Mouse (Mus musculus) stomach, embryonic 16.5 days (tissue): ENCODE results near the gene Syngap1. TPM values are rescaled to one million over a fixed set of nuclear protein-coding genes. Genes with fewer than 3 reads are reported as not detected.
A peak's percentile ranks its signal among the peaks of the same experiment; 100 is the strongest.

Experiments used
- ATAC-seq: fragments of 200-750 bp; cut with Nextera tagmentation; 2 replicates; pipeline ENCODE4 v1.8.0; 2017; ENCODE audit warnings: moderate number of reproducible peaks, moderate TSS enrichment; ENCODE audit not compliant: insufficient read depth, low FRiP score
- H3K27ac ChIP-seq: fragments of 300-500 bp; sonication (generic); 2 replicates; pipeline ENCODE4 v1.5.1; 2014; ENCODE audit warnings: low read length
- H3K27me3 ChIP-seq: fragments of 300-500 bp; sonication (generic); 2 replicates; pipeline ENCODE4 v1.6.1; 2014; ENCODE audit warnings: low read length, control low read depth, mixed read lengths; ENCODE audit not compliant: control insufficient read depth, insufficient read depth
- H3K36me3 ChIP-seq: fragments of 300-500 bp; sonication (generic); 2 replicates; pipeline ENCODE4 v1.6.1; 2014; ENCODE audit warnings: low read length; ENCODE audit not compliant: control insufficient read depth, insufficient read depth
- H3K4me1 ChIP-seq: fragments of 300-500 bp; sonication (generic); 2 replicates; pipeline ENCODE4 v1.6.1; 2014; ENCODE audit warnings: low read length, control low read depth, mixed read lengths; ENCODE audit not compliant: control insufficient read depth, insufficient read depth
- H3K4me2 ChIP-seq: fragments of 300-500 bp; sonication (generic); 2 replicates; pipeline ENCODE4 v1.6.1; 2014; ENCODE audit warnings: low read depth, low read length, mixed read lengths
- H3K4me3 ChIP-seq: fragments of 300-500 bp; sonication (generic); replicated peaks from 2 replicates; pipeline ENCODE4 v1.5.1; 2014; ENCODE audit warnings: mild to moderate bottlenecking, low read length
- H3K9ac ChIP-seq: fragments of 300-500 bp; sonication (generic); 2 replicates; pipeline ENCODE4 v1.6.1; 2014; ENCODE audit warnings: low read length
- H3K9me3 ChIP-seq: fragments of 300-500 bp; sonication (generic); replicated peaks from 2 replicates; pipeline ENCODE4 v1.6.1; 2016; ENCODE audit warnings: low read length, control low read depth; ENCODE audit not compliant: control insufficient read depth
- WGBS: fragments of 180-500 bp; shearing (Covaris S2); extraction: QIAGEN DNeasy Blood & Tissue Kit; methylation state at CpG from one replicate; pipeline ENCODE4 v1.1.7; 2014; 5-methylcytosine and 5-hydroxymethylcytosine counted together
- polyA plus RNA-seq: library from polyadenylated mRNA; unstranded; fragments of >200 nt; fragmentation: Nextera tagmentation; extraction: Ambion mirVana; gene quantifications from 2 replicates; pipeline ENCODE4 v1.2.1, GENCODE M21; 2015

The Syngap1 gene
- polyA plus RNA-seq, 1 experiment from 2014 or later, result 1.6 TPM

DNA sequence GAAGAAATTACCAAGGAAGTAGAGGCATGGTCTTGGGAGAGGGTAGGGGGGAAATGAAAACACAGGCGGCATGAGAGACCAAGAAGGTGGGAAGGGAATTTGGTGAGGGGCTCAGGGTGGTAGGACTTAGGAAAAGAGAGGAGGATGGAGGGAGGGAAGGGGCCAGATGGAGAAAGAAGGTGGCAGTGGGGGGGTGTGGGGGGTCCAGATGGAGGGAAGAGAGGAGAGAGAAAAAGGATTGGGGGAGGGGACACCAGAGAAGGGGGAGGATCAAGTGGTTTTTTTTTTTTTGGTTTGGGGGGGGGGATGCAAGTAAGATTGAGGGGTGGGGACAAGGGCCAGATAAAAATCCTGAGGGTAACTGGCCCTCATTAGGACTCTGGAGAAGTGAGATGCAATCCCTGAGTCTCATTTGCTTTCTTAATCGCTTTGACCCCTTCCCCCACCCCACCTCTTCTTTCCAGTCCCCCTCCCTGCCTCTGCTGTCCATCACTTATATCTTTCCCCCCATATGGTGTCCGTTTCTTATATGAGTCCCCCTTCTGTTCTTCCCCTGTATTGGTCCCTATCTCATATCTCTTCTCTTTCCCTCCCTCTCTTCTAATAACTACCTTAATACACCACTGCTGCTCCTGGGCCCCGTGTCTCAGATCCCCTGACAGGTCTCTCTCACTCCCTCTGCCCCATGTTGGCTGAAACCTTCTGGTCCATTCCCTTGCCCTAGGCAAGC, 953 bp downstream of the Syngap1 start:
- H3K4me2 ChIP-seq, result peak overlapping the region; percentile 58
- no peaks in the 10 kb centered on the region for H3K36me3 ChIP-seq
- H3K27me3 ChIP-seq, result no peaks in the 10 kb centered on the region
- peak overlapping the region; percentile 78 for H3K9ac ChIP-seq
- peak overlapping the region; percentile 62; the same call in 1 of the 2 replicates for H3K27ac ChIP-seq
- ATAC-seq, result no peak
- peaks cover 39% of the 10 kb centered on the region for H3K4me1 ChIP-seq
- WGBS, result 18% methylated on average over 4 of the region's 4 CpGs
- no peaks in the 10 kb centered on the region for H3K9me3 ChIP-seq
- peak overlapping the region; percentile 50 for H3K4me3 ChIP-seq

DNA sequence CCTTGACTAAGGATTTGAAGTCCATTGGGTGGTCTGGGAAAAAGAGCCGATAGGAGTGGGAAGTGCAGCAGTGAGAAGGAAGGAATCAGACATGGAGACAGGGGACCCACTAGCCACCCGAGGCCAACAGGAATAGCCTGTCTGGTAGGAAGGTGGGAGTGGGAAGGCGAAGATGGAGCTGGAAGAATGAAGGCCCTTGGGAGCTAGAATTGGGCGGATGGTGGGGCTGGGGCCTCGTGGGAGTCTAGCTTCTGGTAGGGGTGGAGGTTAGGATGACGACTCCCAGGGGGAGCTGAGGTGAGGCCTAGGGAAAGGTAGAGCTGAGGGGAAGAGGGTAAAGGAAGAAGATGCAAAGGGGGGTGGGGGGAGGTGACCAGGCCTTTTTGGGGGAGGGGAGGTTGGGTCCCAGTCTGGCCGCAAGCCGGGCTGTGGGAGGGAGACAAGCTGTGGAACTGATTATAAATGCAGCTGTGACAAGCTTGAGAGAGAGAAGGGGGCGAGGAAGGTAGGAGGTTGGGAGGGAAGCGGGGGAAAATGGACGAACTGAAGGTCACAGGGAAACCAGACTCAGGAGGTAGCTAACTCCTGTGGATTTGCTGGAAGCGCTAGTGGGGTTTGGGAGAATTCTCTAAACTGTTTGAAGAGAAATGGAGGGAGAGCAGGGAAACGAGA, 4.9 kb downstream of the Syngap1 start:
- Histone ChIP-seq H3K27ac (peak overlapping the region; percentile 72), H3K4me2 (peak overlapping the region; percentile 75), H3K4me1 (peaks cover 35% of the 10 kb centered on the region), H3K9me3 (no peaks in the 10 kb centered on the region), H3K27me3 (no peaks in the 10 kb centered on the region), H3K4me3 (peak overlapping the region; percentile 47), H3K9ac (peak overlapping the region; percentile 76), H3K36me3 (no peaks in the 10 kb centered on the region)
- 31% methylated on average over 13 of the region's 13 CpGs for WGBS
- ATAC-seq, result no peak

DNA sequence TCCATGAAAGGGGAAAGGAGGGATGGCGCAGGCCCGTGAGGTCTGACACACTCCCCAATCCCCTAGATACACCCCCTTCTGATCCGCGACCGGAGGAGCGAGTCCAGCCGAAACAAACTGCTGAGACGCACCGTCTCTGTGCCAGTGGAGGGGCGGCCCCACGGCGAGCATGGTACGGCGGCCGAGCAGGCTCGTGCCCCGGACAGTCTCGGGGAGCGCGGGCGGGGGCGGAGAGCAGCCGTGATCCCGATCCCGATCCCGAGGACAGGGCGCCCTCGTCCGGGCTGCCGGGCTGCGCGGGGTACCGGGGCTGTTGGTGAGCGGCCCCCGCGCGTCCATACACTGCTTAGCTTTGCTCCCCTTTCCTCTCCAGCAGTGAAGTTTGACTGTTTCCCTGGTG, 5.5 kb downstream of the Syngap1 start:
- H3K4me2 ChIP-seq, result peak overlapping the region; percentile 75
- H3K9me3 ChIP-seq, result no peaks in the 10 kb centered on the region
- ATAC-seq, result peak; percentile 65
- peak overlapping the region; percentile 47 for H3K4me3 ChIP-seq
- 4% methylated on average over 37 of the region's 37 CpGs for WGBS
- H3K36me3 ChIP-seq, result no peaks in the 10 kb centered on the region
- H3K27ac ChIP-seq, result peak overlapping the region; percentile 72
- H3K9ac ChIP-seq, result peak overlapping the region; percentile 76
- no peaks in the 10 kb centered on the region for H3K27me3 ChIP-seq
- H3K4me1 ChIP-seq, result peaks cover 41% of the 10 kb centered on the region

GRCm38 (mm10) chr17:26947231-26948100, 6.4 kb downstream of the Syngap1 start:
- peak overlapping the region; percentile 47 for H3K4me3 ChIP-seq
- no peak overlapping the region; the same call in 1 of the 2 replicates for H3K27ac ChIP-seq
- H3K9ac ChIP-seq, result peak overlapping the region; percentile 76; the same call in 1 of the 2 replicates
- H3K27me3 ChIP-seq, result no peaks in the 10 kb centered on the region
- H3K36me3 ChIP-seq, result no peaks in the 10 kb centered on the region
- ATAC-seq, result no peak
- 70% methylated on average over 12 of the region's 12 CpGs for WGBS
- peaks cover 48% of the 10 kb centered on the region for H3K4me1 ChIP-seq
- H3K4me2 ChIP-seq, result peak overlapping the region; percentile 75
- H3K9me3 ChIP-seq, result no peaks in the 10 kb centered on the region

DNA sequence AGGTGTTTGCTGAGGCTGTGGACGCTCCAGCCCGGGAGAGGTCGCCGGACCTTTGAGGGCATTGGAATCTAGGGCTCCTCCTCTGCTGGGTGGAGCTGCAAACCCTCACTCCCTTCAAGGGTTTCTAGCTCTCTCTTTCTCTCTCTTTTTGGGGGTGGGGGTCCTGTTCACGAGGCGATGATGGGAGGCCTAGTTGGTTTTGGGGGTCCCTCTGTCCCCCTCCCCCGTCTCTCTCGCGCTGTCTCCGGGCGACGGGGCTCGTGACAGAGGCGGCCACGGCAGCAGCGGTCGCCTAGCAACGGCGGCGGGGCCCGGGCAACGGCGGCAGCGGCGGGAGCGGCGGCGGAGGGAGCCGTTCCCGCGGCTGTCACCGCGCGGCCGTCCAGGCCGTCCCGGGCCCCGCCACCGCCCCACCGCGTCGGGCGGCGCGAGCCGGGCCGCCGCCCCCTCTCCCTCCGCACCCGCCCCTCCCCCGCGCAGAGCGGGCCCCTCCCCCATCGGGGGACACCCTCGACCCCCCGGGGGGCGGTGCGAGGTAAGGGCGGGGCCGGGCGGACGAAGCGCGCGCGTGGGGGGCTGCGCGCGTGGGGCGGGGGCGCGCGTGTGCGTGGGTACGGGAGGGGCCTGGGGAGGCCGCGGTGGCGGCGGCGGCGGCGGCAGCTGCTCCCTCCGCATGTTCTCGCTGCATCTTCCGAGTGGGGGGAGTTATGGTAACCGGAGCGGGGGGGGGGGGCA, 7.4 kb downstream of the Syngap1 start:
- Histone ChIP-seq H3K4me2 (peak overlapping the region; percentile 99), H3K9me3 (no peaks in the 10 kb centered on the region), H3K27me3 (no peaks in the 10 kb centered on the region), H3K4me1 (peaks cover 57% of the 10 kb centered on the region), H3K36me3 (no peaks in the 10 kb centered on the region), H3K27ac (peak overlapping the region; percentile 49; the same call in 1 of the 2 replicates), H3K9ac (peak overlapping the region; percentile 85), H3K4me3 (peak overlapping the region; percentile 61)
- under 1% methylated on average over 65 of the region's 87 CpGs for WGBS
- no peak for ATAC-seq

DNA sequence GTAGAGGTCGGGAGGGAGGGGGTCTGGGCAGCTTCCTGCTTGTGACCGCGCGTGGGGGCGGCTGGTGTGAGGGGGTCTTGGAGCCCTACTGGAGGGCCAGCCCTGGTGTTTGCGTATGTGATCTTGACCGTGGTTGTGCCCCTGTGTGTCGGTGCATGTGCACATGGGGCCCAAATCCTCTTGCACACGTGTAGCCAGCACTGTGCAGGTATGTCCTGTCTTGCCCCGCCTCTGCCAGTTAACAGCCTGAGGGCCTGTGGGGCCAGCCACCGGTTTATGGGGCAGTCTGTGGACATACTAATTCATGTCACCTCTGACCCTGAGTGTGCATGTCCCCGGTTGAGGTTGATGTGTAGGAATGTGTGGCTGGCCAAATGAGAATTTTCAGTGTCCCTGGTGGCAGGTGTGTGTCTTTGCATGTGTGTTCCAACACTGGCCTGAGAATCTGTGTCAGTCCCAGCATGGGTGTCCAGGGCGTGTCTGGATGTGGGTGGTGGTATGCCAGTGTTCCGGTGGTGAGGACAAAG, 8.1 kb downstream of the Syngap1 start:
- peak overlapping the region; percentile 7; the same call in 1 of the 2 replicates for H3K27ac ChIP-seq
- peak overlapping the region; percentile 61 for H3K4me3 ChIP-seq
- no peaks in the 10 kb centered on the region for H3K9me3 ChIP-seq
- no peaks in the 10 kb centered on the region for H3K27me3 ChIP-seq
- 0 out of 2 replicates have a peak, but pooled peaks have one; percentile 16 for ATAC-seq
- H3K9ac ChIP-seq, result peak overlapping the region; percentile 85
- WGBS, result 14% methylated on average over 12 of the region's 14 CpGs
- no peaks in the 10 kb centered on the region for H3K36me3 ChIP-seq
- H3K4me1 ChIP-seq, result peaks cover 63% of the 10 kb centered on the region
- peak overlapping the region; percentile 99 for H3K4me2 ChIP-seq

GRCm38 (mm10) chr17:26949866-26950265, 8.8 kb downstream of the Syngap1 start:
- no peaks in the 10 kb centered on the region for H3K27me3 ChIP-seq
- 51% methylated on average over 5 of the region's 5 CpGs for WGBS

More at GRCm38 (mm10) chr17:26949866-26950265, 8.8 kb downstream of the Syngap1 start:
- Histone ChIP-seq H3K4me2 (no peak overlapping the region), H3K9me3 (no peaks in the 10 kb centered on the region), H3K4me3 (no peak overlapping the region), H3K27ac (peak overlapping the region; percentile 7; the same call in 1 of the 2 replicates), H3K4me1 (peaks cover 63% of the 10 kb centered on the region), H3K9ac (no peak overlapping the region; the same call in 1 of the 2 replicates), H3K36me3 (no peaks in the 10 kb centered on the region)
- no peak for ATAC-seq
